Mouse (Mus musculus): ENCODE results near the gene Mbnl2.
"Not testable (repeated sequence)": the region's sequence is repeated elsewhere in the genome, so short reads cannot be mapped to it uniquely, and the experiment has no call there.

The Mbnl2 gene

GRCm38 (mm10) chr14:120355742-120356440, 80.4 kb downstream of the Mbnl2 start:
- DNase-seq (ENCODE audit: low spot score in 2 of 2): no peak

GRCm38 (mm10) chr14:120357321-120358070, 82.0 kb downstream of the Mbnl2 start:
- no peak for DNase-seq (ENCODE audit: low spot score in 2 of 2)

- not testable (repeated sequence) for DNase-seq (ENCODE audit: low spot score in 2 of 2)
These were observed 84.1 kb downstream of the Mbnl2 start for GRCm38 (mm10) chr14:120359608-120360007.

GRCm38 (mm10) chr14:120361121-120361520, 85.7 kb downstream of the Mbnl2 start:
- no peak for DNase-seq (ENCODE audit: low spot score in 2 of 2)

GRCm38 (mm10) chr14:120362409-120362992, 87.0 kb downstream of the Mbnl2 start:
- no peak for DNase-seq (ENCODE audit: low spot score in 2 of 2)

- no peak for DNase-seq (ENCODE audit: low spot score in 2 of 2)
These were observed 87.8 kb downstream of the Mbnl2 start for GRCm38 (mm10) chr14:120363090-120363818.

- DNase-seq (ENCODE audit: low spot score in 2 of 2): no peak
These were observed 89.6 kb downstream of the Mbnl2 start for GRCm38 (mm10) chr14:120365088-120365487.

GRCm38 (mm10) chr14:120366962-120367361, 91.5 kb downstream of the Mbnl2 start:
- no peak for DNase-seq (ENCODE audit: low spot score in 2 of 2)

- no peak for DNase-seq (ENCODE audit: low spot score in 2 of 2)
These were observed 92.1 kb downstream of the Mbnl2 start for GRCm38 (mm10) chr14:120367589-120367988.

- no peak for DNase-seq (ENCODE audit: low spot score in 2 of 2)
These were observed 93.0 kb downstream of the Mbnl2 start for GRCm38 (mm10) chr14:120368456-120368855.

- no peak for DNase-seq (ENCODE audit: low spot score in 2 of 2)
These were observed 93.5 kb downstream of the Mbnl2 start for GRCm38 (mm10) chr14:120368914-120369391.

- no peak for DNase-seq (ENCODE audit: low spot score in 2 of 2)
These were observed 94.6 kb downstream of the Mbnl2 start for GRCm38 (mm10) chr14:120370044-120370443.

GRCm38 (mm10) chr14:120370631-120371030, 95.2 kb downstream of the Mbnl2 start:
- no peak for DNase-seq (ENCODE audit: low spot score in 2 of 2)

GRCm38 (mm10) chr14:120371174-120371573, 95.7 kb downstream of the Mbnl2 start:
- no peak for DNase-seq (ENCODE audit: low spot score in 2 of 2)

- no peak for DNase-seq (ENCODE audit: low spot score in 2 of 2)
These were observed 97.9 kb downstream of the Mbnl2 start for GRCm38 (mm10) chr14:120373026-120374024.

- peak in 1 of 2 experiments; percentile 26 for DNase-seq (ENCODE audit: low spot score in 2 of 2)
These were observed 99.3 kb downstream of the Mbnl2 start for GRCm38 (mm10) chr14:120374786-120375185.

GRCm38 (mm10) chr14:120377192-120377591, 101.7 kb downstream of the Mbnl2 start:
- no peak for DNase-seq (ENCODE audit: low spot score in 2 of 2)

GRCm38 (mm10) chr14:120378002-120378401, 102.5 kb downstream of the Mbnl2 start:
- DNase-seq (ENCODE audit: low spot score in 2 of 2): no peak

- no peak for DNase-seq (ENCODE audit: low spot score in 2 of 2)
These were observed 104.2 kb downstream of the Mbnl2 start for GRCm38 (mm10) chr14:120379716-120380115.

GRCm38 (mm10) chr14:120381378-120382134, 106.1 kb downstream of the Mbnl2 start:
- no peak for DNase-seq (ENCODE audit: low spot score in 2 of 2)
